Mouse (Mus musculus) gastrocnemius, postnatal 10 days (tissue): ENCODE measurements around the gene Cfap61. TPM values are rescaled to one million over a fixed set of nuclear protein-coding genes. Genes with fewer than 3 reads are reported as not detected.

Source experiments
- DNase-seq: peaks from one replicate; pipeline ENCODE4 v3.0.0; 2021; ENCODE audit warnings: mixed read lengths
- total RNA-seq, 2 experiments: library from RNA; stranded (reverse); gene quantifications; 2 replicates each; pipeline ENCODE4 v1.2.3; 2021

The Cfap61 gene
- total RNA-seq, 2 experiments from 2014 or later: 0.31 TPM; not detected in 1

GRCm38 (mm10) chr2:146087411-146087810, 152.8 kb downstream of the Cfap61 start:
- no peak for DNase-seq

- no peak for DNase-seq
Measured at GRCm38 (mm10) chr2:146089157-146089692, 154.6 kb downstream of the Cfap61 start.

GRCm38 (mm10) chr2:146097532-146097931, 162.9 kb downstream of the Cfap61 start:
- DNase-seq: no peak

- DNase-seq: no peak
Measured at GRCm38 (mm10) chr2:146098853-146099717, 164.5 kb downstream of the Cfap61 start.

GRCm38 (mm10) chr2:146099838-146100237, 165.3 kb downstream of the Cfap61 start:
- DNase-seq: no peak

GRCm38 (mm10) chr2:146100489-146101060, 166.0 kb downstream of the Cfap61 start:
- no peak for DNase-seq

- DNase-seq: no peak
Measured at GRCm38 (mm10) chr2:146102600-146102999, 168.0 kb downstream of the Cfap61 start.

GRCm38 (mm10) chr2:146105341-146105740, 170.8 kb downstream of the Cfap61 start:
- no peak for DNase-seq

GRCm38 (mm10) chr2:146107980-146108379, 173.4 kb downstream of the Cfap61 start:
- no peak for DNase-seq

GRCm38 (mm10) chr2:146109921-146110320, 175.3 kb downstream of the Cfap61 start:
- DNase-seq: no peak

GRCm38 (mm10) chr2:146116282-146116681, 181.7 kb downstream of the Cfap61 start:
- DNase-seq: no peak

- DNase-seq: no peak
Measured at GRCm38 (mm10) chr2:146116726-146117125, 182.1 kb downstream of the Cfap61 start.

- DNase-seq: no peak
Measured at GRCm38 (mm10) chr2:146117191-146117914, 182.8 kb downstream of the Cfap61 start.

GRCm38 (mm10) chr2:146117915-146118403, 183.4 kb downstream of the Cfap61 start:
- DNase-seq: no peak

GRCm38 (mm10) chr2:146121551-146121950, 187.0 kb downstream of the Cfap61 start:
- no peak for DNase-seq

GRCm38 (mm10) chr2:146125129-146125528, 190.5 kb downstream of the Cfap61 start:
- DNase-seq: no peak

GRCm38 (mm10) chr2:146128622-146129021, 194.0 kb downstream of the Cfap61 start:
- DNase-seq: no peak

GRCm38 (mm10) chr2:146130514-146130913, 195.9 kb downstream of the Cfap61 start:
- DNase-seq: no peak

- no peak for DNase-seq
Measured at GRCm38 (mm10) chr2:146134275-146134674, 199.7 kb downstream of the Cfap61 start.

- no peak for DNase-seq
Measured at GRCm38 (mm10) chr2:146140711-146141110, 206.1 kb downstream of the Cfap61 start.

- DNase-seq: no peak
Measured at GRCm38 (mm10) chr2:146147306-146147705, 212.7 kb downstream of the Cfap61 start.

GRCm38 (mm10) chr2:146147801-146148200, 213.2 kb downstream of the Cfap61 start:
- DNase-seq: no peak
